Mouse (Mus musculus) kidney, postnatal 14 days (tissue): ENCODE data around the gene Ttc27.

Experiments
- DNase-seq: peaks from one replicate; pipeline ENCODE4 v3.0.0; 2022; ENCODE audit warnings: mixed read lengths

The Ttc27 gene

DNA sequence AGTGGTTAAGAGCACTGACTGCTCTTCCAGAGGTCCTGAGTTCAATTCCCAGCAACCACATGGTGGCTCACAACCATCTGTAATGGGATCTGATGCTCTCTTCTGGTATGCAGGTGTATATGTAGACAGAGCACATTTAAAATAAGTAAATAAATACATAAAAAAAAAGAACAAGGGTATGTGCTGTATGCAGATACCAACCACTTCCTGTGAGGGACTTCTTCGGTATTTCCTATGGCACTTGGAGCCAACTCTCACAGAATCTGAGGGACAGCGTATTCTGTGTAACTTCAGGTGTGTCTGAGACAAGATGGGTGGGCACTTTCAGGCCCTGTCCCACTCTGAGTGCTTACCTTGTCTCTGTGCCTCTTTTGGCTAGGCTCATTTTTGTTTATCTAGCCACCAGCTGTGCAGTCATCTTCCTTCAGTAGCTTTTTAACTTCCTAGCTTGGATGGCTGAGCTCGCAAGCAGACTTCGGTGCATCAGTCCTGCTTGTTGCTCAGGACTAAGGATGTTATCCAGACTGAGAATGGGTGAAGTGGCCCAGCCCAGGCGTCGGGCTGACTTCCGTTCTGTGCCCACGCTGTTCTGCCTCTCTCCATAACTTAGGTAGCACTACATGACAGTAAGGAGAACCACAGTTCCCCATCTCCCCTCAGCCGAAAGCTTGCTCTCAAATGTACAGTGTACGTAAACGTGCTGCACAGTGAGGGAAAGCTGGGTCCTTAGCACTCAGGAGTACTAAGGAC lies 37.0 kb downstream of the Ttc27 start:
- no peak for DNase-seq

- DNase-seq, result peak; percentile 10
Observed at GRCm38 (mm10) chr17:74769390-74769811, 51.9 kb downstream of the Ttc27 start.

DNA sequence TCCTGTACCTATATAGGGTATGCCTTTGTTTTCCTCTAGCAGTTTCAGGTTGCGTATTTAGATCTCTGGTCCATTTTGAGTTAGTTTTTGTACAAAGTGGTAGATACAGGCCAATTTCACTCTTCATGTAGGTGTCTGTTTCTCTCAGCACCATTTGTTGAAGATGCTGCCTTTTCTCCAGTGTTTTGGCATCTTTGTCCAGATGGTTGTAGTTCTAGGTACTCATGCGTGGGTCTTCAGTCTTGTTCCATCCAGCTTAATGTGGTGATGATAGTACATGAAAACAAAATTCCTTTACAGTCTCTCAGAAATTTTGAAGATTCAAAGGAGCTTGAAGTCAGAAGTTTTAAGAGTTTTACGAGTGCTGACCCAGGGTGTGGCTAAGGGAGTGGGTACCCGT lies 54.8 kb downstream of the Ttc27 start:
- no peak for DNase-seq

GRCm38 (mm10) chr17:74773556-74773955 lies 56.0 kb downstream of the Ttc27 start:
- DNase-seq, result no peak

DNA sequence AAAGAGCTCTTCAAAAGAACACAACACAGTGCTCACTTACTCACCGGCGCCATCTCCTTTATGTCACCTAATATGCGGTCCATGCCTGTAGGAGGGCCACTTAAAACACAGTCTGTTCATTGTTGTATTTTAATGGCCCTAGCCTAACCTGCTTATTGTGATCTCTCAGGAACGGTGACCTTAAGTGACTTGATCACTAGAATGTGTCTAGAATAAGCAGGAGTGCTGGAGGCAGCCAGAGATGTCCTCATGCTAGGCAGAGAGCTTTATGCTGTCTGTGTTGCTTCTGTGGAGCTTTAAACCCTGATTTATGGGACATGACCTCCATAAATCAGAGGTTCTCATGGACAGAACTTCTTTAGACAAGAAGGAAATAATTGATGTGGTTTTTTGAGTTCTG lies 62.6 kb downstream of the Ttc27 start:
- DNase-seq, result no peak

DNA sequence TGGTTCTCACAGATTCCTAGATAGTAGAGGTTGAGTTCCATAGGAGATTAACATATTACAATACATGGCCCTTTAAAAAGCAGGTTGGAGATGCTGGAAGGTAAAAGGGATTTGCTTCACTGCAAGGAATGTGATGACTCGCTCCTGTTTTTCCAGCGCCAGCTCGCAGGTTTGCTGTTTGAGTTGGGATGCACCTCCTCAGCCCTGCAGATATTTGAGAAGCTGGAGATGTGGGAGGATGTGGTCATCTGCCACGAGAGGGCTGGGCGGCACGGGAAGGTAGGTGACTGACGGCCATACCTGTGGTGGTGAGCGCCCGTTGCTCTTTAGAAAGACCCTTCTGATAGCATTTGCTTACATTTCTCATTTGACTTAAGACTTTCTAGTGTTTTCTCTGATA lies 63.1 kb downstream of the Ttc27 start:
- no peak for DNase-seq

DNA sequence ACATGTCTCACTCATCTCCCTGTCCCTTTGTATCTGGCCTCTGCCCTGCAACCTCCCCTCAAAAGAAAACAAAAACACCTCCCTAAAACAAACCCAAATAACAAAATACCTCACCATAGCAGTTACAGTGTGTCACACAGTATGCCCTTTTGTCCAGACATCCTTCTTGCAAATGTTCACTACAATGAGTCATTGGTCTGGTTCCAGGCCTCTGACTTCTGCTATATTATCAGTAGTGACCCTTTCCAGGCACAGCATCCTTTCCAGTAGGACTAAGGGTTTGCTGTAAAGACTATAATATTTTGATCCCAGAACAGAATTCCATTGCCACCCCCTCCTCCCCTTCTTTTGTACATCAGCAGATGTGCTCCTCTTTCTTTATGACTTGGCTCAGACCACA lies 64.4 kb downstream of the Ttc27 start:
- DNase-seq, result no peak

DNA sequence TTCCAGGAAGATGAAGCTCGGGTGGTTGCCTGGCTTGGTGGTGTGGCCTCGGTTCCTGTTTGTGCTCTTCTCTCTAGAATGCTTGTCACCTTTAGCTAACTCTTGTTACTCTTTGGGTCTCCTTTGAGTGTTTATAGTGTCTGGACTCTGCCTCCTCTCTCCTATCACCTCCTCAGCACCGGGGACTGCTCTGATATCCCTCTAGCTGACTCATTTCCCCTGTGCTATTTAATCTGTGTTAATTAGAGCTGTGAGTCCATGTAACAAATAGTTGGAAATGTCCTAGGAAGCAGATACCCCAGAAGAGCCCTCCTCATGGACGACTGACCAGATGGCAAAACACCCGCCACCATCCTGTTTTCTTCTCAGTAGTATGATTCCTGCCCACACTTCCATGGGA lies 68.1 kb downstream of the Ttc27 start:
- DNase-seq, result no peak

DNA sequence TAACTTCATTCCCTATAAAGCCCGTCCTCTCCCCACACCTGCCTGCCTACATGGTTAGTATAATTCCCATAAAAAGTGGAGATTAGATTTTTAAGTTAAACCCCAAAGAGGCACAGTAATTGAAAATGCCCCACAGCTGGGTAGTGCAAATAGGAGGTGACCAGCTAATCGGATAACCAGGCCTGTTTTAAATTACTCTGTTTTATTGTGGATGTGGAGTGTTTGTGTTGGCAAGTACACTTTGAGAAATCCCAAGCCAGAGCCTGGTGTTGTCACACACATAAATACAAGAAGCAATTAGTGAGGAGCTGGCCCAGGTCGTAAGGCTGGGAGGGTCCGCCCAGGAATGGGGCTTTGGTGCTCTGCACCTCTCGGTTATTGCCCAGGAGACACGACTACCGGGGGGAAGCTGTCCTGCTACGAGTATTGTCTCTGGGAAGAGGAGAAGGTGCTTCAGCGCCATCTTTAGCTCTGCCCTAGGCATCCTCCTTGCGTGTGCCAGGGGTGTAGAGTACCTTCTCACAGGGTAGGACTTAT lies 68.7 kb downstream of the Ttc27 start:
- no peak for DNase-seq

- peak; percentile 6 for DNase-seq
Observed at GRCm38 (mm10) chr17:74796023-74796699, 78.6 kb downstream of the Ttc27 start.

GRCm38 (mm10) chr17:74799865-74800264 lies 82.3 kb downstream of the Ttc27 start:
- no peak for DNase-seq

DNA sequence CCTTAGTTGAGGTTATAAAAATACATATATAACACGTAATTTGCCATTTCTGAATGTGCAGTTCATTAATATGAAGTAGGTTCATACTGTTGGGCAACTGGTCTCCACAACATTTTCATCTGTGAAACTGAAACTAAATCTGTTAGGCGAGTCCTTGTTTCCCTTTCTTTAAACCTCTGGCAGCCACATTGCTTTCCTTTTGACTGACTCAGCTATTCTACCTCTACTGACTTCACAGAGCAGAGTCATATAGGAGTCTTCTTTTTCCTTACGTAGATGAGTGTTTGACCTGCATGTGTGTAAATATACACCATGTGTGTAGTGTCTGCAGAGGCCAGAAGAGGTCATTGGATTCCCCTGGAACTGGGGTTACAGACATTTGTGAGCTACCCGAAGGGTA lies 85.2 kb downstream of the Ttc27 start:
- DNase-seq, result no peak

GRCm38 (mm10) chr17:74803835-74804234 lies 86.3 kb downstream of the Ttc27 start:
- DNase-seq, result no peak

DNA sequence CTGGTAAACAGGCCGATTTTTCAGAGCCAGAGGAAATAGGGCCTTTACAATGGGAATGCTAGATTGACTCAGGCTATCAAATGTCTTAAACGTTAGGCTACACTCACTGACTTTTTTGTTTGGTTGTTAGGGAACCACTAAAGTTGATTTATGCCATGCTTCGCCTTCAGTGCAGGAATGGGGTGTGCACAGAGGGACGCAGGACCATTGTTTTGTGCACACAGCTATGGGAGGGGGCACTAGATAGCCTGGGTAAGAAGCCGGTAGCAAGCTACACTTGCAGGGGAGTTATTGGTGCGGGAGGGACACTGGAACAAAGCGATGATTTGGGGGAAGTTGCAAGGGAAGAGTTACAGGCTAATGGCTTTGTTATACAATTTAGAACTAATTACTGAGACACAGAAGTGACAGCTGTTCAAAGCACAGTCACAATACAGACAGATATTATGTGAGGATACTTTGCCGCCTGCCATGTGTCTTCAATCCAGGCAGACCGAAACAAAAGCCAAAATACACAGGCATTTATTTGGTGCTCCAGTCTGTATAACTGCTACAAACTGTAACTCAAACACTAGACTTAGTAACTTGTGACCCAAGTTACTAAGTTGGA lies 86.9 kb downstream of the Ttc27 start:
- DNase-seq, result no peak

DNA sequence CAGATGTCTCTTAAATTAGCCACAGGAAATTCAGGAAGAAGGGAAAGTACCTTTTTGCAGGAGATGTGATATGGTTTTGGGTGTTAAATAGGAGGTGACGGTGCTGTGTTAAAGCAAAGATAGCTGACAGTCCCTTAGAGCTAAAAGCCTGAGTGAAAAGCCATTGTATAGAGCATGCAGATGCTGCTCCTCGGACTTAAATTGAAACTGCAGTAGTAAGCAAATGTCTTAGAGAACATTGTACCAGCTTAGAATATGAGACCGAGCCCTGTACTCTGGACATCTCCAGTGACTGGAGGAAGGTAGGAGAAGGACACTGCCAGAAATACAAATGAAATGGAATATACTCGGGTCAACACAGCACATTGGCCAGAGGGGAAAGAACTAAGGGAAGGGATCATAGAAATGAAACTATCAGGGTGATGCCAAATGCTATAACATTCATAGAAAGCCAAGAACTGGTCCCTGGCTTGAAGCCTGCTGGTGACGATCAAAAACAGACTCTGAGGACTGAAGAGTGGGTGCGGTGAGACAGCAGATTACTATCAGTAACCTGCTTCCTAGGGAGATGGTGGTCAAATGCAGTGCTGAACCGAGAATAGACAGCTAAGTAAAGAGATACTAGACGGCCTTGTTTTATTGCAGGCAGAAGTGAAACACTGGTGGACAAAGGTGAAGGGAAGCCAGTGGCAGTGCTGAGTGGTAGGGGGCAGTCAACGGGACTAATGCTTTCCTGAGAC lies 90.1 kb downstream of the Ttc27 start:
- no peak for DNase-seq

DNA sequence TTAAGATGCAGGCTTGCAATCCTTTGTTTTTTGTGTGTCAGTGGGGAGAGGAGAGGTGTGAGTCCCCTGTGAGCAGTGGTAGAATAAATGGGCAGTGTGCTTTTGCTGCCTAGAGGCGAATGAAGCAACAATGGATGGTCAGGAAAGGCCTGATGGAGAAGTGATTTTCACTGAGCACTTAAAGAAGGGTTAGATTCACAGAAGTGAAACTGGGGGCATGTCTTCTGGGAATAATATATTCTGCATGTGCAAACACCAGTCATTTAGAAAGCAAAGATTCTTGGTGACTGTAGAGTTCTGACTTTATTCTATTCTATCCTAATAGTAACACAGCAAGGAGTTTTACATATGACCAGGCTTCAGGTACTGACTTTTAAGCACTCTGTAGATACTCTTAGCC lies 90.8 kb downstream of the Ttc27 start:
- DNase-seq, result no peak

DNA sequence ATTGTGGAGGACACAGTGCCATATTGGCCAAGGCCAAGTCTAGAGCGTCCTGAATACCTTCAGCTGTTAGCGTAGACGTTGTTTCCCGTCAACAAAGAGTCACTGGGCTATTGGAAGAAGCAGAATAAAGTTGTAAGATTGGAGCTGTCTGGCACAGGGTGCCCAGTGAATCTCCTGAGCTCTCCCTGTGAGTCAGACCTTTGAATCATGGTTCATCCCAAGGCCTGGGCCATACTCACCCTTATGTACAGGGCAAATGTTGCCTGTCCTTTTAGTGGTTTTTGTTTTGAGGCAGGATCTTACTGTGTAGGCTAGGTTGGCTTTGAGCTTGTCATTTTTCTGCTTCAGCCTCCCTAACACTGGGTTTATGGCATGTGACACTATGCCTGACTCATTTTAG lies 91.4 kb downstream of the Ttc27 start:
- no peak for DNase-seq

DNA sequence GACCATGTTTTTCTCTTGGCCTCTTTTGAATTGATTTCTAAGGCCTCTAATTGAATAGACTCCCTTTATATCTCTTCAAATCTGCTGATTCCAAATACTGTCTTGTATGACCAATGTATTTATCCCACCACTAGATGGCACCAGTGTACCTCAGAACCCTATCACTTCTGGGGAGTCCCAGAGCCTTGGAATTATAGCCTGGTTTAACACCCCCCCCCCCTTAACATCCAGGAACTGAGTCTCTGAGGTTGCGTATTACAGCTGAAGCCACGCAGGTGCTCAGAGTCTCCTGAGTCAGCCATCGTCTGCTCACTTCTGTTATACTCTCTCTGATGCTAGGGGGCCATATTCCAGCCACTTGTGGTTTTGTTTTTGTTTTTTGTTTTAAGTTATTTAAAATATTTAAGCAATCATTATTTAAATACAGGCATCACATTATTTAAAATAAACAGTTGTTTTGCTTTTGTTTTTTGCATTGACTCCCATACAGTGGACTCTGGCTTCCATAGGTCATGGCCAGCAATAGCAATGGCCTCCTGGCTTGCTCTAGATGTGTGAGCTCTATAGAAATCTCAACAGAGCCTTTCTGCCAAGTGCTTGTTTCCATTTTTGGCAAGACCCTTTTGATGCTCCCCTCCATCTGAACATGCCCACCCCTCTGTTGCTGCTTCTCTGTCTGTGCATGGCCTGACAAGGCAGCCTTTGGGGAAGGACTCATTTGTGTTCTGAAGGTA lies 93.5 kb downstream of the Ttc27 start:
- DNase-seq, result peak; percentile 54

GRCm38 (mm10) chr17:74819711-74820110 lies 102.2 kb downstream of the Ttc27 start:
- no peak for DNase-seq

- DNase-seq, result no peak
Observed at GRCm38 (mm10) chr17:74830851-74831250, 113.3 kb downstream of the Ttc27 start.

- DNase-seq, result no peak
Observed at GRCm38 (mm10) chr17:74841721-74842120, 124.2 kb downstream of the Ttc27 start.

DNA sequence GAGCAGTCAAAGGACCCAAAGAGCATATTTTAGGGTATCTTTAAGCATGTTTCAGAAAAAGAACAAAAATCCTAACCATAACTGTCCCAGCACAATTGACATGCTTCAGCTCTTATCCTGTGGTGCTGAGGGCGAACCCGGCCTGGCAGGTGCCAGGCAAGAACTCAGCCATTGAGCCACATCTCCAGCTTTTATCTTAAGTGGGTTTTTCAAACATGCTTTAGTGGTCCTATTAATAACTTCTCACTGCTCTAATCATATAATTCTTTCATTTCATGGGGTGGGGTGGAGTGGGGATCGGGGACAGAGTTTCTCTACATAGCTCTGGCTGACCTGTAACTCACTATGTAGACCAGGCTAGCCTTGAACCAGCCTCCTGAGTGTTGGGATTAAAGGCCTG lies 125.1 kb downstream of the Ttc27 start:
- DNase-seq, result no peak

- DNase-seq, result no peak
Observed at GRCm38 (mm10) chr17:74843486-74843885, 126.0 kb downstream of the Ttc27 start.
